Mouse (Mus musculus) gonadal fat pad, adult 2 months (tissue): Measurements from ENCODE around the gene Hadh. TPM values are rescaled to one million over a fixed set of nuclear protein-coding genes. Genes with fewer than 3 reads are reported as not detected.

Source experiments
- DNase-seq: peaks from one replicate; pipeline ENCODE4 v3.0.0-alpha.2; 2012; ENCODE audit warnings: low read depth
- polyA plus RNA-seq: library from polyadenylated mRNA; depleted of rRNA; stranded (reverse); fragments of >200 nt; gene quantifications from 2 replicates; pipeline ENCODE4 v1.2.3, GENCODE M21; 2012

Hadh gene
- polyA plus RNA-seq, 1 experiment: 212 TPM

DNA sequence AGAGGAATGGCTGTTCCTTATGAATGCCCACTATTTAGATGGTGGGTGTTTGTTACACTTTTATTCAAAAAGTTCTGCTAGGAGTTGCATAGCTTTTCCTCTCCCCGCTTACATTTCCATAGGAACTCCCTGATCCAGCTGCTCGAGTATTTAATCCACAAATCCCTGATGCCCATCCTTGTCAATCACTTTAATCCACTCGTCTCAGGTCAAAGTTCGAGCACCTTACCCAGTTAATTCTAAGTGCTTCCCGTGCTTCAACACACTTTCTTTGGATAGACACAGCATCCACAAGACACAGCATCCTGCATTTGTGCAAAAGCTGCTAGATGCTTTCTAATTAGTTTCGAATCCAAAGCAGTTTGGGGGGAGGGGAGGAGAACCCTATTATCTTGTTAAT, 1.5 kb downstream of the Hadh start:
- DNase-seq: no peak

- no peak for DNase-seq
Measured at GRCm38 (mm10) chr3:131266366-131267050, 5.4 kb downstream of the Hadh start.

DNA sequence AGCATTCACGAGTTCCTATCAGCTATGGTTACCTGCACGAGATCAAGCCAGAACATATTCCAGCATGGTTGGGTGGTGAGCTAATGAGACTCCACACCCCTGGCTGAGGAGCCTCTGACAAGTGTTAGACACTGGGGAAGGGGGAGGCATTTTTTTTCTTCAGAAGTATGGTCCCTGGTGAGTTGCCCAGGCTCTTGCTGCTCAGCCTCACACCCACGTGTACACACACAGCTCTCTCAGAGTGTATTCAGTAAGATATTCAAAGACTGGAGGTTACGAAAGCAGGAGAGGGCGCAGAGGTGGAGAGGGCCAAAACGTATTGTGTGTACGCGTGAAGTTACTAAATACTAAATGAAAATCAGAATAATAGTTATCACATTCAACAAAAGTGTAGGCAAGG, 6.4 kb downstream of the Hadh start:
- no peak for DNase-seq

DNA sequence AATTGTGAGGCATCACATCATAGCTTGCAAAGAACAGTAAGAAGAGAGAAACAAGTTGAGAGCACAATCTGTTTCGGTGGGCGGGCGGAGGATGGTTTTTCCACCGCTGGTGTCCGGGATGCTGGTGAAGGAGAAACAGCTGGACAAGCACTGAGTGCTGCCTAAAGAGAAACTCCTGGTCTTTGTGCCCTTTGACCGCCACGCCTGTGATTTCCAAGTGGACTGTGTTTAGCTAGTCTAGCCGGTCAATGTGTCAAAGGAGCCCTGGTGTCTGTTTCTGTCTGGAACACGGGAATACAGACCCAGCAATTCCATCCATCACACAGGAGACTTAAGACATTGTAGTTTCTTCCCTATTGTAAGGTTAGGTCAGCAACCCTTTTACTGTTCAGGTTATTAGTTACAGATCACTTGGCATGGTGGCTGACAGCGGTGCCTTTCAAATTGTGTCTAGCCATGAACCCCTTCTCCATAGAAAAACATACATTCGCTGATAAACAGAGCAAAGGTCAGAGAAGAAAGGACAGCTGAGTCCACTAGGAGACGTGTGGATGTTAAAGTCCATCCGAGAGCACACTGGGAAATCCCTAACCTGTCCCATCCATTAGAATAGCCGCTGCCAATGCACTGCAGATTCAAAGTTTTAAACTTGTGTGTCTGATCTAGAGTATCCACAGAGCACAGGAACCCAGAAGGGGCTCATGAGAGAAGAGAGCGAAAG, 8.0 kb downstream of the Hadh start:
- no peak for DNase-seq

GRCm38 (mm10) chr3:131260418-131260817, 11.5 kb downstream of the Hadh start:
- DNase-seq: no peak

DNA sequence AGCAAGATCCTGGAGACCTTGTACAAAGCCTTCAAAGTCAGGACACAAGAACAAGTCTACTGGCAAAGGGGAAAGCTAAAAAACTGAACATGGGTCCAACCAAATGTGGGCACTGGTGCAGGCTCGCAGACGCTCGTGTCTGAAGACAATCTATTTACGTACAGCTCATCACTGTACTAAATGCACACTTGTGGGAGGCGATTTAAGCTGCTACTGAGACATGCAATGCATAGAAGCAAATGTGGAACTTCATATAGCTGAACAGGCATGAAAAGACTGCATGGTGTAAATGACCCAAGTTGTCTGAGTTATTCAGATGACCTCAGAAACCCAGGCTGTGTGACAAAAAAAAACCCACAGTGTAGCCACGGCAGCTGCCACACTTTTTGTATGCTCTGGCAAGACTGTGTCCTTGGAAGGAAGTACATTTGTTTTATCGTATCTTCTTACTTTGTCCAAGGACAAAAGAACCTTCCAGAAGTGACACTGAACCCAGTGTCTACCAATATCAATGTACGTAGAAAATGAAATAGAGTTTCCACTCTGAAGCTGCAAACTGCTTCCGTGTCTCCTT, 12.4 kb downstream of the Hadh start:
- DNase-seq: no peak

GRCm38 (mm10) chr3:131258921-131259320, 13.0 kb downstream of the Hadh start:
- DNase-seq: no peak

- no peak for DNase-seq
Measured at GRCm38 (mm10) chr3:131255399-131255981, 16.4 kb downstream of the Hadh start.

GRCm38 (mm10) chr3:131254991-131255390, 16.9 kb downstream of the Hadh start:
- no peak for DNase-seq

GRCm38 (mm10) chr3:131251601-131252000, 20.3 kb downstream of the Hadh start:
- no peak for DNase-seq

- no peak for DNase-seq
Measured at GRCm38 (mm10) chr3:131250978-131251377, 20.9 kb downstream of the Hadh start.

- DNase-seq: no peak
Measured at GRCm38 (mm10) chr3:131250283-131250682, 21.6 kb downstream of the Hadh start.

- no peak for DNase-seq
Measured at GRCm38 (mm10) chr3:131248444-131248843, 23.5 kb downstream of the Hadh start.

DNA sequence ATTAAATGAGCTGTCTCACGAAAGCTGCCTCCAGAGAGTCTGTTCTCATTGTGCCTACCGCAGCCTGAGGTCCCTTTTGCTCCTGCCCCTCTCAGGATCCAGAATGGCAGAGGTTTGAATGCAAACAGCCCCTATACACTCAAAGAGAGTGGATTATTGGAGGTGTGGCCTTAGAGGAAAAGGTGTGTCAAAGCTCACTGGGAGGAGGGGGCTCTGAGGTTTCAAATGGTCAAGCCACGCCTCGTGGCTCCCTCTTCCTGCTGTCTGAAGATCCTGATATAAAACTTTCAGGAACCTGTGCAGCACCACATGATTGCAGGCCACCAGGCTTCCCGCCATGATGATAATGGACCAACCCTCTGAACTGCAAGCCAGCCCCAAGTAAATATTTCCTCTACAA, 24.1 kb downstream of the Hadh start:
- no peak for DNase-seq

DNA sequence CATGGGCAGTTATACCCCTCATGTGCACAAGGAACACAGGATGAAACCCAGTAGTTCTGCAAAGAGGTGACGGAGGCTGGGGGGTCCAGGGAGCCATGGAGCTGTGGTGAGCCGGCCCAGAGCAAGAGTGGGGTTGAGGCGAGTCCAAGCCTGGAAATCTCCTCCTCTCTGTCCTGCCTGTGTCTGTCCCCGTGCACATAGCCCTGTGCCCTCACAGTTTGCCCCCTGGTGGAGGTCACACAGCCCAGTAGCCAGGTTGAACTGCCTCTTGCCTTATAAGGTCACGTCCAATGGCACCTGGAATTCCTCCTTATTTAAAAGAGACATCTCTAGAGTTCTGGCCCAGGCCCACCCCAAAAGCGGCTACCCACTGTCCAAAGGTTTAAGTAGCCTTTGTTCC, 24.5 kb downstream of the Hadh start:
- DNase-seq: no peak

DNA sequence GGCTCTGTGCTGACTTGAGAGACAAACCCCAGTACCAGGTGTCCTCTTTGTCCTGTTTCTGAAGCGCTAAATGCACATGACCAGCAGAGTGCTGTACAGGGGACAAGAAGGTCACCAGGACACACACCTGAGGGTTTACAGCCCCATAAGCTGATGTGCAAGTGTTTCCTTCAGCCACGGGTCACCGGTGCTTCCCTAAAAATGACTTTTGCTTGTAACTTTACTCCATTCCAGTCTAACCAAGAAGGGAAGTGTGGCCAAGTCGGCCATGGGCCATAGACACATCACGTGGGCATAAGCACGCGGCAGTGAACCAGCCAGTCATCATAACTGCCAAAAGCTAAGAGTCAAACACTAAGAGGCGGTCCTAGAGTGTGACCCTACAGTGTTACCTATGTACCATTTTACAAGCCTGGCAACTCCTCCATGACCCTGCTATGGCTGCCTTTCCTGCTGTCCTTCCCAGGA, 25.3 kb downstream of the Hadh start:
- no peak for DNase-seq

GRCm38 (mm10) chr3:131245766-131246578, 25.9 kb downstream of the Hadh start:
- no peak for DNase-seq

DNA sequence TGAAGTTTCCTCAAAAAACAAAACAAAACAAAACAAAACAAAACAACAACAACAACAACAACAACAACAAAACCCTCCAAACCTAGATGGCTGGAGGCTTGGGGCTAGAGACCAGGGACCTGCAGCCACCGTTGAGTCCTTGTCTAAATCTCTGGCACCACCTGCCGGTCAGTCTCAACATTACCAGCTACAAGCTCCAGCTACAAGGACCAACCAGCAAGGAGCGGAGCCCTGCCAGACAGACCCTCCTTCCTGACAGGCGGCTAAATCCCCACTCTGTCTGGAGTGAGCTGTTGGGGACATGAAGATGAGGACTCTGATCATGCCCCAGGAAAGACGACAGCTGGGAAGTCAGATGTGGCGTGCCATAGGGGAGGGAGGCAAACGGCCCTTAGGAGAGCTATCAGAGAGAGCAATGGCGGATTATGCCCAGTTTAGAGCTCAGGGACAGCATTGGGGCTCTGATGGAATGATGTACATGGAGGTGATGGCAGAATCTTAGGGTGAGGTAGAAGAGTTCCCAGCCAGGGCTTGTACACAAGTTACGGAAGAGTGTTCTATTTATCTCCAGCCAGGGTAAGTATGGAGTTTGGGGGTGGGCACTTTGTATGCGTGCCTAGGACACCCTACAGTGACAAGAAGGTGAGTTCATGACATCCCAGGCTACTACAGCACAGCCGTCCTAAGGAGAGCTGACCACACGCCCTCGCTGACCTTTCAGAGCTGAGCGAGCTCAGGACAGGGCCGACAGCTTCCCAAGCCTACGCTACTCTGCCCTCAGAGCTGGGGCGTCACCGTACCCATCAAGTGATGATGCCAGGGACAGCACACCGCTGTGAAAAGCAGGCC, 33.9 kb downstream of the Hadh start:
- DNase-seq: no peak

GRCm38 (mm10) chr3:131237061-131237460, 34.8 kb downstream of the Hadh start:
- no peak for DNase-seq

- no peak for DNase-seq
Measured at GRCm38 (mm10) chr3:131228083-131228482, 43.8 kb downstream of the Hadh start.
